In genomic region chr3:138247241-138247640, GRCm38 (mm10) we compare ENCODE assay signal across 30 mouse cellular contexts. TPM values are rescaled to one million over a fixed set of nuclear protein-coding genes. Genes with fewer than 3 reads are reported as not detected.
DNase-seq lines count a peak whose midpoint lies in the region; ATAC-seq and TF ChIP-seq lines count a peak whose summit lies in the region.
"Had no signal": no experiment of that assay in that cellular context is flagged by ENCODE, and none has a peak within 500 bp of the region (broad histone marks: within the 10 kb centered on the region; RNA-seq: fewer than 3 reads in every experiment).

No protein-coding gene starts in this region.

- H3K27me3 ChIP-seq in kidney, adult 2 months (replicated peaks; ENCODE audit: control insufficient read depth, insufficient read depth, low read length), result no peaks in the 10 kb centered on the region
- H3K27me3 ChIP-seq in kidney, postnatal 0 days (ENCODE audit: insufficient read depth, low read length), result no peaks in the 10 kb centered on the region
- H3K27me3 ChIP-seq in midbrain, embryonic 10.5 days (ENCODE audit: low read depth, poor library complexity, severe bottlenecking), result no peaks in the 10 kb centered on the region
- no peaks in the 10 kb centered on the region for H3K27me3 ChIP-seq in midbrain, embryonic 15.5 days (replicated peaks)
- H3K27me3 ChIP-seq: forebrain, embryonic 13.5 days; heart, embryonic 13.5 days; hindbrain, embryonic 12.5 days; hindbrain, embryonic 15.5 days had no signal

- no peaks in the 10 kb centered on the region for H3K36me3 ChIP-seq in kidney, adult 2 months (ENCODE audit: control insufficient read depth, insufficient read depth, low read length)
- H3K36me3 ChIP-seq in kidney, postnatal 0 days (ENCODE audit: insufficient read depth, low read length), result no peaks in the 10 kb centered on the region
- no peaks in the 10 kb centered on the region for H3K36me3 ChIP-seq in midbrain, embryonic 10.5 days
- H3K36me3 ChIP-seq in midbrain, embryonic 15.5 days (replicated peaks), result no peaks in the 10 kb centered on the region
- H3K36me3 ChIP-seq: forebrain, embryonic 10.5 days; heart, embryonic 13.5 days; hindbrain, embryonic 12.5 days; hindbrain, embryonic 15.5 days had no signal

- H3K9me3 ChIP-seq in kidney, postnatal 0 days (replicated peaks; ENCODE audit: low read length), result no peaks in the 10 kb centered on the region
- no peaks in the 10 kb centered on the region for H3K9me3 ChIP-seq in midbrain, embryonic 10.5 days (replicated peaks)
- no peaks in the 10 kb centered on the region for H3K9me3 ChIP-seq in midbrain, embryonic 15.5 days
- H3K9me3 ChIP-seq: forebrain, embryonic 10.5 days; forebrain, embryonic 13.5 days; heart, embryonic 13.5 days; hindbrain, embryonic 12.5 days; hindbrain, embryonic 15.5 days had no signal

- 92% methylated on average over 4 of the region's 4 CpGs for WGBS in kidney, adult 2 months
- WGBS in kidney, postnatal 0 days, result 86% methylated on average over 4 of the region's 4 CpGs
- WGBS in midbrain, embryonic 10.5 days, result 90% methylated on average over 4 of the region's 4 CpGs
- WGBS in midbrain, embryonic 15.5 days, result 81% methylated on average over 4 of the region's 4 CpGs

- H3K4me2 ChIP-seq in kidney, postnatal 0 days (ENCODE audit: low read length), result no peak overlapping the region
- H3K4me2 ChIP-seq in midbrain, embryonic 15.5 days, result no peak overlapping the region
- H3K4me2 ChIP-seq: forebrain, embryonic 13.5 days; heart, embryonic 13.5 days; hindbrain, embryonic 12.5 days; hindbrain, embryonic 15.5 days had no signal

- no peak overlapping the region for H3K9ac ChIP-seq in kidney, postnatal 0 days (ENCODE audit: low read depth, low read length)
- no peak overlapping the region for H3K9ac ChIP-seq in midbrain, embryonic 15.5 days
- H3K9ac ChIP-seq: forebrain, embryonic 13.5 days; heart, embryonic 13.5 days; hindbrain, embryonic 12.5 days; hindbrain, embryonic 15.5 days had no signal

- no peak for ATAC-seq in kidney, postnatal 0 days (replicated peaks; ENCODE audit: low FRiP score, low read depth)
- ATAC-seq in midbrain, embryonic 15.5 days (replicated peaks), result no peak
- ATAC-seq: activated CD4-positive, CD25-positive, alpha-beta regulatory T cell, adult 4 months; forebrain, embryonic 13.5 days; forebrain, embryonic 16.5 days had no signal

- H3K4me1 ChIP-seq in kidney, adult 2 months (ENCODE audit: control insufficient read depth, insufficient read depth, low read length), result peaks cover 36% of the 10 kb centered on the region
- peaks cover 20% of the 10 kb centered on the region for H3K4me1 ChIP-seq in kidney, postnatal 0 days (replicated peaks; ENCODE audit: insufficient read depth, low read length)
- H3K4me1 ChIP-seq in midbrain, embryonic 10.5 days, result peaks cover 3% of the 10 kb centered on the region; the same call in 1 of the 2 replicates
- H3K4me1 ChIP-seq in midbrain, embryonic 15.5 days, result no peaks in the 10 kb centered on the region
- H3K4me1 ChIP-seq: forebrain, embryonic 10.5 days; heart, embryonic 13.5 days; hindbrain, embryonic 12.5 days had no signal

- no peak for TF ChIP-seq POLR2A in kidney, adult 2 months (IDR thresholded peaks at IDR 0.05; ENCODE audit: low read depth, low read length)

- TF ChIP-seq CTCF in gastrocnemius, adult 2 months (IDR thresholded peaks at IDR 0.05), result no peak
- TF ChIP-seq CTCF in kidney, adult 2 months (conservative IDR thresholded peaks at IDR 0.05; ENCODE audit: insufficient read depth, insufficient read length, low read depth, low read length), result no peak
- TF ChIP-seq CTCF in kidney, postnatal 0 days (IDR thresholded peaks at IDR 0.05; ENCODE audit: low read depth), result no peak

- intact Hi-C loops in gastrocnemius, adult 2 months (cut with DNase I), result no loop called here

- no peak for DNase-seq in gastrocnemius, adult 2 months
- DNase-seq in gastrocnemius, postnatal 25 days, result no peak
- no peak for DNase-seq in kidney, adult 2 months
- no peak for DNase-seq in kidney, postnatal 4 days
- no peak for DNase-seq in kidney, postnatal 0 days (ENCODE audit: low spot score)
- DNase-seq in kidney, adult 8-10 months, result no peak
- peak; percentile 5 for DNase-seq in midbrain, embryonic 10.5 days (ENCODE audit: low spot score)
- DNase-seq: adrenal gland, adult 8-10 months; adrenal gland, postnatal 25 days; cerebellum, adult 18-20 months; cerebellum, adult 9-10 months; cerebellum, postnatal 14 days; gastrocnemius, postnatal 36 days had no signal

- H3K4me3 ChIP-seq in gastrocnemius, adult 2 months, result no peak overlapping the region
- H3K4me3 ChIP-seq in kidney, adult 2 months (ENCODE audit: insufficient read depth, low read depth, low read length), result no peak overlapping the region
- no peak overlapping the region for H3K4me3 ChIP-seq in kidney, postnatal 0 days (replicated peaks; ENCODE audit: low read depth, low read length)
- no peak overlapping the region for H3K4me3 ChIP-seq in midbrain, embryonic 10.5 days
- no peak overlapping the region for H3K4me3 ChIP-seq in midbrain, embryonic 15.5 days
- H3K4me3 ChIP-seq: forebrain, embryonic 10.5 days; forebrain, embryonic 13.5 days; heart, embryonic 13.5 days; hindbrain, embryonic 12.5 days; hindbrain, embryonic 15.5 days had no signal

- peak overlapping the region; percentile 84 for H3K27ac ChIP-seq in gastrocnemius, adult 2 months
- peak overlapping the region; percentile 47; the same call in 1 of the 2 replicates for H3K27ac ChIP-seq in kidney, adult 2 months (ENCODE audit: insufficient read depth, low read depth, low read length)
- peak overlapping the region; percentile 78 for H3K27ac ChIP-seq in kidney, postnatal 0 days
- H3K27ac ChIP-seq in midbrain, embryonic 10.5 days (replicated peaks), result no peak overlapping the region
- no peak overlapping the region for H3K27ac ChIP-seq in midbrain, embryonic 15.5 days
- H3K27ac ChIP-seq: forebrain, embryonic 10.5 days; forebrain, embryonic 13.5 days; heart, embryonic 13.5 days; hindbrain, embryonic 12.5 days; hindbrain, embryonic 15.5 days had no signal

RNA-seq across cellular contexts. Expression of gene Adh1, which starts 13.6 kb away (rescaled TPM):
- total RNA-seq in gastrocnemius, adult 2 months (2021), result 10 to 100 TPM; 19.3 to 27.8 TPM
- total RNA-seq in gastrocnemius, postnatal 25 days (2021), result 10 to 100 TPM; 25.2 to 50.3 TPM
- polyA plus RNA-seq in kidney, adult 2 months (2012; rRNA removed), result 251 and 256 TPM in 2 replicates
- polyA plus RNA-seq in kidney, postnatal 0 days (2015; fragmentation: Nextera tagmentation; extraction: Ambion mirVana), result 147 and 160 TPM in 2 replicates
- polyA plus RNA-seq in midbrain, embryonic 10.5 days (2016; fragmentation: Nextera tagmentation; extraction: Ambion mirVana), result 0.14 TPM in 1 of 2 replicates, not detected in the other
- polyA plus RNA-seq in midbrain, embryonic 15.5 days (2015; fragmentation: Nextera tagmentation; extraction: Ambion mirVana), result 1.1 TPM in 2 replicates
- total RNA-seq: granulocyte monocyte progenitor cell, adult 5-6 weeks; hematopoietic stem cell, adult 5-6 weeks had no signal
- polyA plus RNA-seq: embryonic facial prominence, embryonic 11.5 days had no signal

RNA-seq across cellular contexts. Expression of gene Adh7, which starts 29.7 kb away (rescaled TPM):
- total RNA-seq in gastrocnemius, adult 2 months (2021), result under 1 TPM; 0.48 to 0.53 TPM
- total RNA-seq in gastrocnemius, postnatal 25 days (2021), result 1 to 10 TPM in 1 of 2 experiments, under 1 TPM in 1; 0.23 to 1.5 TPM
- 0.25 and 0.29 TPM in 2 replicates for polyA plus RNA-seq in kidney, adult 2 months (2012; rRNA removed)
- polyA plus RNA-seq in kidney, postnatal 0 days (2015; fragmentation: Nextera tagmentation; extraction: Ambion mirVana), result 0.55 and 0.88 TPM in 2 replicates
- 0.25 TPM in 1 of 2 replicates, not detected in the other for polyA plus RNA-seq in midbrain, embryonic 10.5 days (2016; fragmentation: Nextera tagmentation; extraction: Ambion mirVana)
- 1.2 and 1.4 TPM in 2 replicates for polyA plus RNA-seq in midbrain, embryonic 15.5 days (2015; fragmentation: Nextera tagmentation; extraction: Ambion mirVana)
- total RNA-seq: granulocyte monocyte progenitor cell, adult 5-6 weeks; hematopoietic stem cell, adult 5-6 weeks had no signal
- polyA plus RNA-seq: activated CD4-positive, CD25-positive, alpha-beta regulatory T cell, adult 4 months; embryonic facial prominence, embryonic 11.5 days; forebrain, embryonic 10.5 days; forebrain, embryonic 13.5 days had no signal

RNA-seq across cellular contexts. Expression of gene 4930579F01Rik, which starts 53.6 kb away (rescaled TPM):
- total RNA-seq in gastrocnemius, adult 2 months (2021), result not detected
- not detected for total RNA-seq in gastrocnemius, postnatal 25 days (2021)
- polyA plus RNA-seq in kidney, adult 2 months (2012; rRNA removed), result 0.31 TPM in 1 of 2 replicates, not detected in the other
- 0.14 and 0.40 TPM in 2 replicates for polyA plus RNA-seq in kidney, postnatal 0 days (2015; fragmentation: Nextera tagmentation; extraction: Ambion mirVana)
- not detected in 2 replicates for polyA plus RNA-seq in midbrain, embryonic 10.5 days (2016; fragmentation: Nextera tagmentation; extraction: Ambion mirVana)
- not detected in 2 replicates for polyA plus RNA-seq in midbrain, embryonic 15.5 days (2015; fragmentation: Nextera tagmentation; extraction: Ambion mirVana)
- total RNA-seq: adrenal gland, adult 8-10 months; ES-E14; gastrocnemius, adult 8-10 months; gastrocnemius, postnatal 36 days; granulocyte monocyte progenitor cell, adult 5-6 weeks; heart, postnatal 25 days; hematopoietic stem cell, adult 5-6 weeks had no signal
- polyA plus RNA-seq: activated CD4-positive, CD25-positive, alpha-beta regulatory T cell, adult 4 months; brain, embryonic 14.5 days; embryonic facial prominence, embryonic 11.5 days; embryonic facial prominence, embryonic 14.5 days; forebrain, embryonic 10.5 days; forebrain, embryonic 13.5 days; forebrain, embryonic 16.5 days; heart, embryonic 13.5 days; heart, embryonic 16.5 days; hindbrain, embryonic 12.5 days had no signal

Comparison
In these comparisons a context has a peak if more than half of its experiments do, and no peak if none do; other contexts are left out.
1. H3K27ac ChIP-seq: peak in gastrocnemius, adult 2 months (single experiment), kidney, adult 2 months (single experiment) and kidney, postnatal 0 days (single experiment); none in midbrain, embryonic 10.5 days (single experiment) and midbrain, embryonic 15.5 days (single experiment).
2. RNA of gene Adh1, which starts 13.6 kb away (polyA plus RNA-seq): 251 to 256 TPM in kidney, adult 2 months and 147 to 160 TPM in kidney, postnatal 0 days; 1.1 TPM in midbrain, embryonic 15.5 days and 0.14 TPM in midbrain, embryonic 10.5 days; every median in the first group is over 10 times any median in the second.